Mouse (Mus musculus) B cell, adult 2 months (primary cell): ENCODE results near the gene Cpeb4.
"Not testable (repeated sequence)": the region's sequence is repeated elsewhere in the genome, so short reads cannot be mapped to it uniquely, and the experiment has no call there.

Source experiments
- DNase-seq, 2 experiments: peaks; one replicate each; pipeline ENCODE4 v3.0.0; 2022

Gene Cpeb4

DNA sequence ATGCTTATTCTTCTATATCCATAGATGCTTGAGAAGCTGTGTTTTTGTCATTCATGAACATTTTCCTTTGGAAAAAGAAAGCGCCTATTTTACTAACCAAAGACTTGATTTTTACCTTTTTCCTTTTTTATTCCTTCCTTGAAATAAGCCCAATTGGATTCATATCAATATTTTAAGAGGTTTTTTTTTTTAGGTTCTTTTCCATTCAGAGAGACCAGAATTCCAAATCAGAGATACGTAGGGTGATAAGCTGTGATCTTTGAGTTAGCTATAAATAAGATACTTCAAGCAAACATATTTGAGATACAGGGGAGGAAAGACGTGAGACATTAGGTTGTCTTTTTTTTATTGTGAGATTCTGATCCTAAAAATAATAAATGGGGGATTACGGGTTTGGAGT lies at the start of gene Cpeb4:
Cpeb4 (plus strand) TSS at position 301 of the 400 bp plus-strand sequence.
- no peak for DNase-seq

- DNase-seq = no peak
These were observed 49.5 kb upstream of the Cpeb4 start for GRCm38 (mm10) chr11:31822556-31822955.

DNA sequence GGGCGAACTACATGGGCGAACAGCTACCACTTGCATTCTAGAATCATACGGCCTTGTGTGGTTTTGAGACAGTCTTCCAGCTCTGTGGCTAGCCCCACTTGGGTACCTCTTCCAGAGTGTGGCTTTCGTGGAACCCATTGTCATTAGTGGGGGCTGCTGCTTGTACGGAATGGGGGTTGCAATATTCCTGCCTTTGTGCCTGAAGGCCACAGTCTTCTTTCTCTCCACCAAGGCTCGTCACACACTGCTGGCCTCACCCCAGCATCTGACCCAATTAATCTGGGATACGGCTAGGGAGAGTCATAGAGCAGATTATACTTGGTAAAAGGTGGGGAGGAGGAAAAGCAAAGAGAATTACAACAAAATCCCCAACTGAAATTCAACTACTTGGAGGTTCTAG lies 48.5 kb upstream of the Cpeb4 start:
- DNase-seq = no peak

DNA sequence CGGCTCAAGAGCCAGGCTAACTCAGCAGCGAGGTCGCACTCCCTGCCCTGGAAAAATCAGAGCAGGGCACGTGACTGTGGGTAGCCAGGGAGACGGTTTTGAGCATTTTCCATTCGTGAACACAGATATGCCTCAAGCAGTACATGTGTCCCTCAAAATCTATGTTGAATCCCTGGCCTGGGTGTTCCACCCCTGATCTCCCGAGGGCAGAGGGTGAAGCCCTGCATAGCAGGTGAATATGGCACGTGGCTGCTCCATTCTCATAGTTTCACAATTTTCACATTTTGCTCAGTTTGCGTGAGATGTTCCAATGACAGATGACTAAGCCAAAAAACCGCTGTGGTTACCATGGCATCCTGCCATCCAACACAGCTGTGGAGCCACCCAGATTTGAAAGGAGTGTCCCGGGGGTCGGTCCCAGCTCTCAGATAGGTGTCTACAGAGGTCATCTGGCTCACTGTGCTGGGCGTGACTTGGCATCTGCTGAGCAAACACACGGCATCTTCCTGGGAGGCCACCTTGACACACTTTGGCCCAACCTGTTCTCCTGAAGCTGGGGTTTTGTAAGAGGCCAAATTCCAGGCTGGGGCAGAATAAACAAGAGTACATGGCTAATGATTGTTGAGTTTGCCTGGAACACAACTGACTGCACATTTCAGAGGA lies 47.4 kb upstream of the Cpeb4 start:
- peak; percentile 19 to 27 for DNase-seq

DNA sequence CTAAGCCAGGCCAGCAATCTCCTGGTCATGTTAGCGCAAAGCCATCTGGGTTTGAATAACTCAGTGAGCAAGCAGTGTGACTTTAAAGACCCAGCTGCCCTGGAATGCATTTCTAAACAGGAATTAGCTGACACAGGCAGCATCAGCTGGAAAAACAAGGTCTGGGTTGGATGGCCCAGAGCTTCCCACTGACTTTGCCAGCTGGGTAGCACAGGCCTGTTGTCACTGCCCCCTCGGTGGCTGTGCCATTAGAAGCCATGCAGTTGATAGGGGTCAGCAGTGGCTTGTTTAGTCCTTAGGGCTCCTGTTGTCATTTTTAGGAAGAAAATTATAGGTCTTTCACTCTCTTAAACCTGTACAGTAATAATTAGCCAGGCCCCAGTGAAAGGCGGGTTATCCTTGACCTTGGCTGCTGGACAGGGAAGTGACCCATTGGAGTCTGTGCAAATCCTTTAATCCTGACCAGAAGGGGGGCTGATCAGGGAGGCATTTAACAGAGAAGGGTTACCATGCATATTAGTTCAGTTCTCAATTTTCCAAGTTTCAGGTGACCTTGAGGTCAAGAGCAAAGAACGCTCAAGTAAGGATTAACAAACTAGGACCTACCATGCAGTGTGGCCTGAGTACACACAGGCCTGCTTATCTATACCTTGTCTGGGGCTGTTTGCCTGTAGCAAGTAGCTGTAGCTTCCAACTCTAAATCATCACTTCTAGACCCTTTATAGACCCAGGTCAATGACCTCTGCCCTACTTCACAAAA lies 43.8 kb upstream of the Cpeb4 start:
- DNase-seq = no peak

DNA sequence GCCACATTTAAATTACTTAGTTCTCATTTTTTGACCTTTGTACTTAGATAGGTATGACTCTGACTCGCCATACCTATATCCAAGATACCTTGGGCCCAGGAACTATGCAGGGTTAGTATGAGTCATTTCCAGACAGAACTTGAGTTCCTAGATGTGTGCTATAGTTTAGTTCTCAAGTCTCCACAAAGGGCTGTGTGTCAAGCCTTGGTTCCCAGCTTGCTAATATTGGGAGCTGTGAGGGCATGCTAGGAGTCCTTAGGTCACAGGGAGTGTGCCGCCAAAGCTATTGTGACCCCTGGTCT lies 43.3 kb upstream of the Cpeb4 start:
- no peak for DNase-seq

GRCm38 (mm10) chr11:31830213-31831151 lies 41.5 kb upstream of the Cpeb4 start:
- DNase-seq = no peak

- no peak for DNase-seq
These were observed 40.6 kb upstream of the Cpeb4 start for GRCm38 (mm10) chr11:31831451-31831850.

DNA sequence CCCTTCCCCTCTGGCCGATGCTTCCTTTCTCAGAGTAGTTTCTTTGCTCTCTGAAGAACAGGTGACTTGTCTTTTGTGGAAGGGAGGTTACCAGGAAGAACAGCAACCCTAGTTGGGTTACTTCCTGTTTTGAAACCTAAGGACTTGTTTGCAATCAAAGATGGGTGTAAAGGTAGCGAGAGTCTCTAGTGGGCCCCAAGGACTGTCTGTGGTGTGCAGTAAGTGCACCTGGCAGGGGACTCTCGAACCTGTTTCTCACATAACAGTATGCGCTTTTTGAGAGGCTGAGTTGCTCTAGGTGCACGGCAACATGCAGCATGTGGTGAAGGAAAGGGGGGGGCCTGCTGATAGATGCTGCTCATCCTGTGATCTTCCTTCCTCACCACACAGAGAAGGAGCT lies 40.0 kb upstream of the Cpeb4 start:
- peak in 1 of 2 experiments; percentile 8 for DNase-seq

GRCm38 (mm10) chr11:31832439-31832980 lies 39.5 kb upstream of the Cpeb4 start:
- no peak for DNase-seq

GRCm38 (mm10) chr11:31833506-31833905 lies 38.5 kb upstream of the Cpeb4 start:
- DNase-seq = no peak

GRCm38 (mm10) chr11:31835352-31835751 lies 36.7 kb upstream of the Cpeb4 start:
- DNase-seq = no peak

DNA sequence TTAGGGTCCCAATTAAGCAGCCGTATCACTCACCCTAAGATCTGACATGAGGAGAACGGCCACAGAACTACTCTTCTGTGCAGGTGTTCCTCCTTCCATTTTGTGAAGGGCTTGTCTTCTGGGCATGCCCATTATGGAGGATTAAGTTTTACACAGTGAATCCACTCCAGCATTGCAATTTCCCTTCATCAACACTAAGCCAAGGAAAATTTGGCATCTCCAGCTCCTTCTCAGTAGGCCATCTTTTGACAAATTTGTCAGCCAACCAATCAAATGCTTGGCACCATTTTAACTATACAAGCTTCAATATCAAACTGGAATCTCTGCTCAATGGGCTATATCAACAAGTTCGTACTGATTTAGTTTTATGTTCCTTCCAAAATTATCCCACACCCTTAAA lies 34.8 kb upstream of the Cpeb4 start:
- DNase-seq = no peak

- no peak for DNase-seq
These were observed 34.3 kb upstream of the Cpeb4 start for GRCm38 (mm10) chr11:31837753-31838152.

GRCm38 (mm10) chr11:31838442-31839083 lies 33.4 kb upstream of the Cpeb4 start:
- no peak for DNase-seq

GRCm38 (mm10) chr11:31839084-31839460 lies 32.9 kb upstream of the Cpeb4 start:
- no peak for DNase-seq

DNA sequence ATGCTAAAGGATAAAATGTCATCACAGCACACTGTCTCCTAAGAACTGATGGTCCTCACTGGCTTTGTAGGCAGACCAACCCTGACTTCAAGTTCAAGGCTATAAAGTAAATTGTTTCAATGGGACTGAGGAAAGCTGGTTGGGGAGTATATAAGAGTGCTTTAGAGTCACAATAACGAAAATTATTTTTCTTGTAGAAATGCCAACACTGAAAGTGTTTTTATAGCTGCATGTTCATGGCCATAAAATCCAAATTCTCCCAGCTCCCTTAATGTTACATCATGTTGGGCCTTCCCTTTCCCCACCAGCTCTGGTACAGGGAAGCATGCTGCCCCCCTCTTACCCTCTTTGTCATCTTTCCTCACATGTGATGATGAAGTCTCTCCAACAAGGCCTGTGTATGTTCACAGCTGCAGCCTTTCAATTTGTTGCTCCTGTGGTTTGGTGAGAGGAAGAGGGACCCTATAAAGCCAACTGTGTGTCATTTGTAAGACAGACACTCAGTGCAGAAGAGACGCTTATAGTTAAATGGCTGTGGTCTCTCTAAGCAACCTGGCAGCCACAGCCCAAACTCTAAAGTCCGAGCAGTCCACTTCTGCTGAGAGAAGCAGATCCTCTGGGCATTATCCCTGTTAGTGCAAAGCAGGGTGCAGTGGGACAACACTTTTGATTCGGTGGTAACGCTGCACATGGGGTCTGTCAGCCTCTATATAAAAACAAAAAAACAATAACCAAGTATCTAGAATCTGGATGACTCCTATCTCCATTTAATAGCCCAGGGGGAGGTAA lies 29.6 kb upstream of the Cpeb4 start:
- DNase-seq = no peak

DNA sequence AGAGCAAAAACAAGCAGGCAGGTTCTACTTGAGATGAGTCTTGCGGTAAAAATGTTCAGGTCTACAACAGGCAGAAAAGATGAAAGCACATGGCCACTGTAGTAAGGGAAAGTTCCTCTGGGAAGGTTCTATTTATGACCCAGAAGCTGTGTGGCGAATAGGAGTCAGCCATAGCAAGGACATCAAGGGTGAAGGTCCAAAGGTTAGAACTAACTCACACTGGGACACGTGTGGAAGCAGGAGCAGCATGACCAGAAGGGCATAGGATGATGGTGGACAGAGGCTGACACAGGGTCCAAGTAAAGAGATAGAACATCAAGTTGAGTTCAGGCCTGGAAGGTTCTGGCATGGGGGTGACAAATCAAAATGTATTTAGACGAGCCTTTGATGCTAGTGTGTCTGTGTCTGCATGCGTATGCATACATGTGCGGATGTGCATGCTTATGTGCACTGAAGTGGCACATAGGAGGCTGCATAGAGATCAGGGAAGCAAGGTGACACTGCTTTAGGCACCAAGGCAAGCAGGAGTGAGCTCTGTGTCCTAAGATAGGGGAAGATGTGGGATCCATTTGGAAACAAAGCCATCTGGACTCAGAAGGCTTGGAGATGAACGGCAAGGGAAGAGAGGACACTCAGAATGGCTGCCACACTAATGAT lies 28.7 kb upstream of the Cpeb4 start:
- no peak for DNase-seq

DNA sequence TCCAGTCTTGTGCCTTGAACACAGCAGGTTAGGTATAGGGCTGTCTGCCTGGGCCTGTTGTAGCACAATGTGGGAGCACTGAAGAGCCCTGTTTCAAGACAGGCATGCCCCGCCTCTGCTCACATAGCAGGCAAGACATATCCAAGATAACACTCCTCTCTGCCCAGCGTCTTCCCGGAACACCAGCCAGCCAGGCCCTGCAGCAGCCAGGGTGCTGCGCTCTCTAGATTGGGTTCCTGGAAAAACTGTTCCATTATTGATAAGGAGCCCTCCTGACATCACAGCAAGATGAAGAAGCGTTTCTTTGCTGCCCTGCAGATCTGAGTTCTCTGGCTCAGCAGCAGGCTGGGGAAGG lies 28.2 kb upstream of the Cpeb4 start:
- no peak for DNase-seq

DNA sequence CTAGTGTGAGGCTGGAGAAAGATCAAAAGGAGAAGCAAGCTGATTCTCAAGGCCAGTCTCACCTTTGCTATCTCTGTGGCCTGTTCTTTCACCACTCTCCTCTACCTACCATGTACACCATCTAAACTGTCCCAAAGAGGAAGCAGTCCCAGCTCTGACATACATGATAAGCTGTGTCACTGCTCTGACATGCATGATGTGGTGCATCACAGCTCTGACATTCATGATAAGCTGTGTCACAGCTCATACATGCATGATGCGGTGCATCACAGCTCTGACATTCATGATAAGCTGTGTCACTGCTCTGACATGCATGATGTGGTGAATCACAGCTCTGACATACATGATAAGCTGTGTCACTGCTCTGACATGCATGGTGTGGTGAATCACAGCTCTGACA lies 26.9 kb upstream of the Cpeb4 start:
- DNase-seq = not testable (repeated sequence)

DNA sequence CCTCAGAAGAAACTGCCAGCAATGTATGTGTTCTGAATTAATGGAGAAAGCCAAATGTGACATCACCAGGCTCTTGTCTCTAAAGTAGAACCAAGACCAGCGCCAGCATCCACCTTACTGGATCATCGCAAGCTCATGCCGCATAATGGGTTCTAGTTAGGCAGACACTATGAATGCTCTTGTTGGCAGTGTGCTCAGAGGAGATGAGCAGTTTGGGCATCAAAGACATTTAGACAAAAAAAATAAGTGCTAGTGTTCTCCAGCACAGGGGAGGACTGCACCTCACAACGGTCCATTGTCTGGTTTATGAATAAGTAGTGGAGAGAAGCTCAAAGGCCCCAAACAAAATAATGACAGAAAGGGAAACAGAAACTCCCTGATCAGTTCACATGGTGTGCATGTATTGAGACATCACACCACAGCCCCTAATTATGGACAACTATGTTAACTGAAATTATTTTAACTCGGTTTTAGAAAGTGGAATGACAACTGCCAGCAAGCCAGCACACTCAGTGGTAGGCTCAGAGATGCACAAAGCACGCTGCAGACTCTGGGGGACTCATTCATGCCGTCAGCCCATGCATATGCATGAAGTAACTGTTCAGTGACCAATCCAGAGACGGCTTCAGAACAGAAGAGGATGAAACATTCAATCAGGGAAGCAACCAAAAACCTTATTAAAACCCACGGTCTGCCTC lies 25.1 kb upstream of the Cpeb4 start:
- DNase-seq = no peak
